Mouse (Mus musculus): Measurements from ENCODE around the gene Ccdc180.
A peak's percentile ranks its signal among the peaks of the same experiment; 100 is the strongest.

Gene Ccdc180

GRCm38 (mm10) chr4:45971806-45972447 is 81.8 kb downstream of the Ccdc180 start:
- DNase-seq (ENCODE audit: low spot score): peak; percentile 100

- DNase-seq (ENCODE audit: low spot score): peak; percentile 34
Measured at GRCm38 (mm10) chr4:45972448-45972854, 82.3 kb downstream of the Ccdc180 start.

GRCm38 (mm10) chr4:45972951-45973350 is 82.8 kb downstream of the Ccdc180 start:
- no peak for DNase-seq (ENCODE audit: low spot score)

DNA sequence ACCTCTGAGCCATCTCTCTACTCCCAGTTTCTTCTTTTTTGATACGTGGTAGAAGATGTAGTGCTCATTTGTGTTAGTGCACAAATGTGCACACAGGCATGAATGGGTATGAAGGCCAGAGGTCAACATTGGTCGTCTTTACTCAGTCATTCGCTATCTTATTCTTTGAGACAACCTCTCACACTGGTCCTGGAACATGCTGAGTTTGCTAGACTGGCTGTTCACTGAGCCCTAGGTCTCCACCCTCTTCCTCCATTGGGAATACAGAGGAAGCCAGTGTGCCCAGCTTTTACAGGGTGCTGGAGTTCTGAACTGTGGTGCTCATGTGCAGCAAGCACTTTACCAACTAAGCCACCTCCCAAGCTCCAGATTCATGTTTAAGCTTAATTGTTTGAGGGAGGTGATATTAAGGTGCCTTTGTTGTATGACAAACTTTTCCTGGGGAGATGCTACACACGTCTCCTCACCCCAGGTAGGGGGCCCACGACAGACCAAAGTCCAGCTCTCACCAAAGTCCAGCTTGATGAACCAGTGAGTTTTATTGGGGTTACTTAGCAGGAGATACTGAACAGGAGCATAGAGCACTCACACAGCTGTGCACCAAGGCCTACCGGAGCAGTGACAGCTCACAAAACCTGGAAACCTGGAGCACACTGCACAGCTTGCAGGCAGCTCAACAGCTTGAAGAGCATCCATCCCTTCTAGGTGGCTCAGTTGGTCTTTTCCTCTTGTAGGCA is 87.0 kb downstream of the Ccdc180 start:
- no peak for DNase-seq (ENCODE audit: low spot score)

DNA sequence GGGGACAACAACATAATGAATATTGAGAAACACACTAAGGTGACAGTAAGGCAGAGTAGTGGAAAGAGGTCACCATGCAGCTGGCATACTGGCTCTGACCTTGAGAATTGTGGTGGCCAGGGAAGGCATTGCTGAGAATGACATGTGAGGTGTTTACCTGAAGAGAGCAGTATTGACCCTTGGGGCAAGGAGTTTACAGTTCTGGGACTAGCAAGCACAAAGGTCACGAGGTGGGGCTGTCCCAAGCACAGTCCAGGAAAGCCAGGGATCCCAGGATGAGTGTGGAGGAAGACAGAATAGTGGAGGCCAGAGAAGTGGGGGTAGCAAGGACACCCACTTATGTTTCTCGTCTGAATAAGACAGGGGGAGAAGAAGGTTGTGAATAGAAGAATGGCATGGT is 89.8 kb downstream of the Ccdc180 start:
- no peak for DNase-seq (ENCODE audit: low spot score)

- DNase-seq (ENCODE audit: low spot score): no peak
Measured at GRCm38 (mm10) chr4:45981054-45981453, 91.0 kb downstream of the Ccdc180 start.

DNA sequence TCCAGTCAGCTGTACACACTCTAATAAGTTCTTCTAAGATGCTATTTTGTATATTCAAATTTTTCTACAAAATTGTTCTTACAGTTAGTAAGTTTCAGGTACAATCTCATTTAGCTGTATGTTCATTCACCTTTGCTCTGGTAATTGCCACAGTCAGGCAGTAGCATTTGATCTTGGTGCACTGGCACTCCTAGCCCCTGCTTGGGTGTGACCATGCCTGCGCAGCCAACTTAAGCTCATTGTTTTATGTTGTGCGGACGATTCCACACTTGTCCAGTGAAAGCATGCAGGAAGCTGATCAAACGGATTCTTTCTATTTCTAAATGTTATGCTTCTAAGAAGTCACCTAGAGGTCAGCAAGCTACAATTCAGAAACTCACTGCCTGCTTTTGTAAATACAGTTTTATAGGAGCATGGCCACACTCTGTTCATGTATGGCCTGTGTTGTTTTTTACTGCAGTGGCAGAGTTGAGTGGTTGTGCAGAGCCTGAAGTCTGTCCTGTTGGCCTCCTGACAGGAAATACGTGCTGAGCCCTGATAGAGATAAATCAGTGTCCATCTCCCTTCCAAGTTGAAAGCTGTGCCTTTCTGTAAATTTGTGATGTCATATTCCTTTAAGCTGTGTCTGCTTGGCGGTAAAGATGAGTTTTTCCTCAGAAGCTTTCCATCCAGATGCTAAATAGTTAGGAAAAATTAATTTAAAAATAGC is 100.5 kb downstream of the Ccdc180 start:
- no peak for DNase-seq (ENCODE audit: low spot score)

DNA sequence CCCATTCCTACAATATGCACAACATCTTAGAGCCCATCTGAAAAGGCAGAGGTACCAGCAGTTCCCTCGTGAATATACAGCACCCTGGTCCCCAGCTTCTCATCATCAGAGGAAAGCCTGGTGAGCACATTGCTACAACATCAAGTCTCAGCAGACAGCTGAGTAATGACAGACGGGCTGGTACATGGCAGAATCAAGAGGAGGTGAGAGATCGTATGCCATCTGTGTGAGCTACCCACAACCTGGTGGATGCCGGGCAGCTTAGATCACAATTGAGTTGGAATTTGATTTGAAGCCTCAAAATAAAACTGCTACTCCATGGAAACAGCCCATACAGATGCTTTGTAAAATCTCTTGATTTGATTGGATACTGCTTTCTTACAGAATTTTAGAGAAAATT is 108.4 kb downstream of the Ccdc180 start:
- no peak for DNase-seq (ENCODE audit: low spot score)

Data from ovary, postnatal 14 days (tissue).